ENCODE assay signal across 21 mouse cellular contexts in genomic region chr3:153808406-153808805, GRCm38 (mm10). TPM values are rescaled to one million over a fixed set of nuclear protein-coding genes. Genes with fewer than 3 reads are reported as not detected.
DNase-seq lines count a peak whose midpoint lies in the region; ATAC-seq lines count a peak whose summit lies in the region.
"Had no signal": no experiment of that assay in that cellular context is flagged by ENCODE, and none has a peak within 500 bp of the region (broad histone marks: within the 10 kb centered on the region; RNA-seq: fewer than 3 reads in every experiment).

No protein-coding gene starts in this region.

- no peak for ATAC-seq in liver, embryonic 11.5 days (replicated peaks; ENCODE audit: low FRiP score)
- peak; percentile 13; the same call in 1 of the 2 replicates for ATAC-seq in embryonic facial prominence, embryonic 14.5 days (ENCODE audit: low read depth)
- no peak for ATAC-seq in liver, embryonic 12.5 days

- no peaks in the 10 kb centered on the region; the same call in 1 of the 2 replicates for H3K27me3 ChIP-seq in liver, embryonic 11.5 days (replicated peaks; ENCODE audit: control insufficient read depth, insufficient read depth, low read length)
- no peaks in the 10 kb centered on the region for H3K27me3 ChIP-seq in embryonic facial prominence, embryonic 14.5 days (replicated peaks; ENCODE audit: control insufficient read depth, insufficient read depth, low read length)
- H3K27me3 ChIP-seq in liver, embryonic 12.5 days (replicated peaks), result no peaks in the 10 kb centered on the region
- H3K27me3 ChIP-seq: hindbrain, embryonic 15.5 days had no signal

- peak overlapping the region; percentile 56; the same call in 1 of the 2 replicates for H3K27ac ChIP-seq in liver, embryonic 11.5 days (ENCODE audit: low read depth, low read length)
- no peak overlapping the region for H3K27ac ChIP-seq in embryonic facial prominence, embryonic 14.5 days (replicated peaks; ENCODE audit: low read depth, low read length)
- peak overlapping the region; percentile 88 for H3K27ac ChIP-seq in liver, embryonic 12.5 days
- H3K27ac ChIP-seq: hindbrain, embryonic 15.5 days had no signal

- no peak overlapping the region for H3K4me3 ChIP-seq in liver, embryonic 11.5 days (ENCODE audit: low read depth, low read length)
- no peak overlapping the region for H3K4me3 ChIP-seq in embryonic facial prominence, embryonic 14.5 days (ENCODE audit: low read depth, low read length)
- H3K4me3 ChIP-seq in liver, embryonic 12.5 days, result no peak overlapping the region
- H3K4me3 ChIP-seq: hindbrain, embryonic 15.5 days had no signal

- no peaks in the 10 kb centered on the region for H3K36me3 ChIP-seq in liver, embryonic 11.5 days (ENCODE audit: control insufficient read depth, insufficient read depth, low read length)
- no peaks in the 10 kb centered on the region for H3K36me3 ChIP-seq in embryonic facial prominence, embryonic 14.5 days (ENCODE audit: control insufficient read depth, insufficient read depth, low read length)
- no peaks in the 10 kb centered on the region for H3K36me3 ChIP-seq in liver, embryonic 12.5 days
- H3K36me3 ChIP-seq: hindbrain, embryonic 15.5 days had no signal

- no peaks in the 10 kb centered on the region for H3K9me3 ChIP-seq in liver, embryonic 11.5 days (ENCODE audit: control insufficient read depth, low read length)
- no peaks in the 10 kb centered on the region for H3K9me3 ChIP-seq in embryonic facial prominence, embryonic 14.5 days (ENCODE audit: control insufficient read depth, low read length)
- no peaks in the 10 kb centered on the region for H3K9me3 ChIP-seq in liver, embryonic 12.5 days (replicated peaks)
- H3K9me3 ChIP-seq: hindbrain, embryonic 15.5 days had no signal

- WGBS in liver, embryonic 11.5 days, result 82% methylated on average over 13 of the region's 13 CpGs
- WGBS in embryonic facial prominence, embryonic 14.5 days, result 34% methylated on average over 13 of the region's 13 CpGs
- WGBS in liver, embryonic 12.5 days (ENCODE audit: insufficient replicate concordance), result 88% methylated on average over 13 of the region's 13 CpGs

- no peak for DNase-seq in liver, embryonic 11.5 days (ENCODE audit: low spot score)
- no peak for DNase-seq in liver
- no peak for DNase-seq in embryonic facial prominence, embryonic 14.5 days (ENCODE audit: low spot score)
- no peak for DNase-seq in lung, adult 18-20 months
- no peak for DNase-seq in cerebellum, adult 8-10 months
- no peak for DNase-seq in adrenal gland, postnatal 25 days
- DNase-seq: adrenal gland, postnatal 36 days; cerebellum, adult 9-10 months; gastrocnemius, postnatal 36 days; heart, postnatal 14 days; kidney, adult 11 months; kidney, postnatal 4 days; lung, embryonic 14.5 days; lung, postnatal 4 days; midbrain, embryonic 14.5 days had no signal

- H3K9ac ChIP-seq in liver, embryonic 11.5 days (ENCODE audit: low read depth, low read length), result no peak overlapping the region
- no peak overlapping the region for H3K9ac ChIP-seq in embryonic facial prominence, embryonic 14.5 days (ENCODE audit: low read depth, low read length)
- peak overlapping the region; percentile 47 for H3K9ac ChIP-seq in liver, embryonic 12.5 days
- H3K9ac ChIP-seq: hindbrain, embryonic 15.5 days; lung, embryonic 14.5 days had no signal

- no peak overlapping the region for H3K4me2 ChIP-seq in liver, embryonic 11.5 days
- no peak overlapping the region for H3K4me2 ChIP-seq in embryonic facial prominence, embryonic 14.5 days (ENCODE audit: low read depth, low read length)
- peak overlapping the region; percentile 54 for H3K4me2 ChIP-seq in liver, embryonic 12.5 days
- H3K4me2 ChIP-seq: heart, embryonic 11.5 days; hindbrain, embryonic 15.5 days; lung, embryonic 14.5 days had no signal

- H3K4me1 ChIP-seq in liver, embryonic 11.5 days (replicated peaks; ENCODE audit: control insufficient read depth, insufficient read depth, low read length), result peaks cover 20% of the 10 kb centered on the region
- peaks cover 19% of the 10 kb centered on the region for H3K4me1 ChIP-seq in embryonic facial prominence, embryonic 14.5 days (ENCODE audit: control insufficient read depth, insufficient read depth, low read length)
- peaks cover 61% of the 10 kb centered on the region for H3K4me1 ChIP-seq in liver, embryonic 12.5 days

RNA-seq across cellular contexts. Expression of gene Asb17, which starts 35.6 kb away (rescaled TPM):
- 8.3 and 9.6 TPM in 2 replicates for polyA plus RNA-seq in liver, embryonic 11.5 days (2014; fragmentation: Nextera tagmentation; extraction: Ambion mirVana)
- 0.63 and 1.0 TPM in 2 replicates for polyA plus RNA-seq in embryonic facial prominence, embryonic 14.5 days (2014; fragmentation: Nextera tagmentation; extraction: Ambion mirVana)
- polyA plus RNA-seq in liver, embryonic 12.5 days (2016; fragmentation: Nextera tagmentation; extraction: Ambion mirVana), result 5.3 and 6.4 TPM in 2 replicates
- total RNA-seq in adrenal gland, postnatal 25 days (2021), result not detected in 2 replicates
- total RNA-seq: adrenal gland, postnatal 36 days; gastrocnemius, postnatal 36 days; heart, postnatal 14 days; layer of hippocampus, postnatal 10 days had no signal
- polyA plus RNA-seq: cortical plate, adult 2 months; midbrain, embryonic 14.5 days; small intestine, adult 2 months had no signal
